Mouse (Mus musculus) heart, postnatal 10 days (tissue): Measurements from ENCODE around the gene Mgat2. TPM values are rescaled to one million over a fixed set of nuclear protein-coding genes. Genes with fewer than 3 reads are reported as not detected.
A peak's percentile ranks its signal among the peaks of the same experiment; 100 is the strongest.

Source experiments
- DNase-seq, 2 experiments: peaks; one replicate each; pipeline ENCODE4 v3.0.0; 2021
- intact Hi-C: fragments of 180-260 bp; cut with DNase I; formaldehyde crosslinking; loops from one replicate; pipeline ENCODE4 v1.15.1; 2025
- total RNA-seq, 2 experiments: library from RNA; stranded (reverse); gene quantifications; 2 replicates each; pipeline ENCODE4 v1.2.3; 2021

Gene Mgat2
- total RNA-seq, 2 experiments from 2014 or later: 27.8 to 32.4 TPM

DNA sequence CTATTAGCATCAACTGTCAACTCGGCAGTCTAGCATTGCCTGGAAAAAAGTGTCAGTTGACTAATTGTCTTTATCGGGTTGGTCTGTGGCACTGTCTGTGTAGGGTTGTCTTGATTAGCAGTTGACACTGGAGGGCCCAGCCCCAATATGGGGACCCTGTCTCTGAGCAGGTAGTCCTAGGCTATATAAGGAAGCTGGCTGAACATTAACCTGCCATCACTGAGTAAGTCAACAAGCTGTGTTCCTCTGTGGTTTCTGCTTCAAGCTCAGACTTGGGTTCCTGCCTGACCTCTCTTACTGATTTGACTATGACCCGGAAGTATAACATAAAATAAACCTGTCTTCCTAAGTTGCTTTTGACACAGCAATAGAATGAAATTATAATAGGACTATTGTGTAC lies 8.0 kb upstream of the Mgat2 start:
- DNase-seq: no peak
- intact Hi-C loops: no loop called here

DNA sequence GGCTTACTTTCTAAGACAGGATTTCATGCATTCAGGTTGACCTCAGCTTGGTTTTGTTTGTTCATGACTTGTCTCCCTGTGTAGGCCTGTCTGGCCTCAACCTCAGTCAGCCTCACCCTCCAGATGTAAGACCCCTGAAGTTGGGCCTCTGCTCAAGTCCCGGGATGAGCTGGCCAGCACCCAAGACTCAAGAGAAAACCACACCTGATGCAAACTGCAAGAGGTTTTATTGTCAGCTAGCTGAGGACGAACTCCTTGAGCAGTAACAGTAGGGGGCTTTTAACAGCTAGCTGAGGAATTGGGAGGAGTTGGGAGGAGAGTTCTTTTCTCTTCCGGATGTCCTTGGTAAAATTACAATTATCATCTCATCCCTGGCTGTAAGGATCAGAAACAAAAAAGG lies 6.4 kb upstream of the Mgat2 start:
- intact Hi-C loops: no loop called here
- no peak for DNase-seq

DNA sequence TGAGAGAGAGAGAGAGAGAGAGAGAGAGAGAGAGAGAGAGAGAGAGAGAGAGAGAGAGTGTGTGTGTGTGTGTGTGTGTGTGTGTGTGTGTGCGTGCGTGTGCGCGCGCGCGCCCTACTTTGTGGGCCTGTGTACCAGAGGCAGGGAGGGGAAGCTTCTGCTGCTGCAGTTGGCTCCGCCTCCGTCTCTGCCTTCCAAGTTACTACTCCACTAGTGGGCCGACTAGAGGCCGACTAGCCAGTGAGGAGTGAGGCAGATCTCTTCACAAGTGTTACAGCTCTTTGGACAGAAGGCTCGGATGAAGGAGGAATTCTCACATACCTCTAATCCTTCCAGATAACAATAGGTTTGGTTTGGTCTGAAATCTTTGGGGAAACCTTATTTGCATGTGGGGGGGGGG lies 4.6 kb upstream of the Mgat2 start:
- intact Hi-C loops: no loop called here
- DNase-seq: no peak

DNA sequence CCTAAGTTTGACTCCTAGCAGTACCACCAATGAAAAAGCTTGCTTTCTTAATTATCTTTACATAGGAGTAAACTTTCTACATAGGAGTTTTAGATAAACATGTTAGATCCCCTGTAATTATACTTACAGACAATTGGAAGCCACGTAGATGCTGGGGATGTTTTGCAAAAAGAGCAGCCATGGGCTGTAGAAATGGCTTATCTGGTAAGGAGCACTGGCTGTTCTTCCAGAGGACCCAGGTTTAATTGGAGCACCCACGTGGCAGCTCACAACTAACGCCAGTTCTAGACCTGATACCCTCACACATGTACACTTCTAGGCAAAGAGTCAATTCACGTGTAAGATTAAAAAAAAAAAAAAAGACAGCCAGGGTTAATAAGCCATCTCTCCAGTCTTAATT lies 2.2 kb upstream of the Mgat2 start:
- intact Hi-C loops: no loop called here
- DNase-seq: no peak

DNA sequence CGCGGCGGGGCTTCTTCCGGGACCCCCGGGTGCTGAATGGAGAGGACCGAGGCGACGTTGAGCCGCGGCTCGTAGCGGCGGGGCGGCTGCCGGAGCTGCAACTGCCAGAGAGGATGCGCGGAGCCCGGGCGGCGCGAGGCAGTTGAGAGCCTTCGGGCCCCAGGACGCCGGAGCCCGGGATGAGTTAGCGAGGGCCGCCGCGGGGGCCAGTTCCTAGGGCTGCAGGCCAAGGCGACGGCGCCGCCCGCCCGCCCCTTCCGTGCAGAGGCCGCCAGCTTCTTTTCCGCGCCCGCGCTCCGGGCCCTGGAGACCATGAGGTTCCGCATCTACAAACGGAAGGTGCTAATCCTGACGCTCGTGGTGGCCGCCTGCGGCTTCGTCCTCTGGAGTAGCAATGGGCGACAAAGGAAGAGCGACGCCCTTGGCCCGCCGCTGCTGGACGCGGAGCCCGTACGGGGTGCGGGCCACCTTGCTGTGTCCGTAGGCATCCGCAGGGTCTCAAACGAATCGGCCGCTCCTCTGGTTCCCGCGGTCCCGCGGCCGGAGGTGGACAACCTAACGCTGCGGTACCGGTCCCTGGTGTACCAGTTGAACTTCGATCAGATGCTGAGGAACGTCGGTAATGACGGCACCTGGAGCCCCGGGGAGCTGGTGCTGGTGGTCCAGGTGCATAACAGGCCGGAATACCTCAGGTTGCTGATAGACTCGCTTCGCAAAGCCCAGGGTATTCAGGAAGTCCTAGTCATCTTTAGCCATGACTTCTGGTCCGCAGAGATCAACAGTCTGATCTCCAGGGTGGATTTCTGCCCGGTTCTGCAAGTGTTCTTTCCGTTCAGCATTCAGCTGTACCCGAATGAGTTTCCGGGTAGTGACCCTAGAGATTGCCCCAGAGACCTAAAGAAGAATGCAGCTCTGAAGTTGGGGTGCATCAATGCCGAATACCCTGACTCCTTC lies 662 bp downstream of the Mgat2 start:
- intact Hi-C loops: no loop called here

DNA sequence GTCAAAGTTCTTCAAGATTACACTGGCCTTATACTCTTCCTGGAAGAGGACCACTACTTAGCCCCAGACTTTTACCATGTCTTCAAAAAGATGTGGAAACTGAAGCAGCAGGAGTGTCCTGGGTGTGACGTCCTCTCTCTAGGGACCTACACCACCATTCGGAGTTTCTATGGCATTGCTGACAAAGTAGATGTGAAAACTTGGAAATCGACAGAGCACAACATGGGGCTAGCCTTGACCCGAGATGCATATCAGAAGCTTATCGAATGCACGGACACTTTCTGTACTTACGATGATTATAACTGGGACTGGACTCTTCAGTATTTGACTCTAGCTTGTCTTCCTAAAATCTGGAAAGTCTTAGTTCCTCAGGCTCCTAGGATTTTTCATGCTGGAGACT lies 1.4 kb downstream of the Mgat2 start:
- intact Hi-C loops: no loop called here
- no peak for DNase-seq

More for the DNA sequence above, 662 bp downstream of the Mgat2 start:
- DNase-seq: peak in 1 of 2 experiments; percentile 74

DNA sequence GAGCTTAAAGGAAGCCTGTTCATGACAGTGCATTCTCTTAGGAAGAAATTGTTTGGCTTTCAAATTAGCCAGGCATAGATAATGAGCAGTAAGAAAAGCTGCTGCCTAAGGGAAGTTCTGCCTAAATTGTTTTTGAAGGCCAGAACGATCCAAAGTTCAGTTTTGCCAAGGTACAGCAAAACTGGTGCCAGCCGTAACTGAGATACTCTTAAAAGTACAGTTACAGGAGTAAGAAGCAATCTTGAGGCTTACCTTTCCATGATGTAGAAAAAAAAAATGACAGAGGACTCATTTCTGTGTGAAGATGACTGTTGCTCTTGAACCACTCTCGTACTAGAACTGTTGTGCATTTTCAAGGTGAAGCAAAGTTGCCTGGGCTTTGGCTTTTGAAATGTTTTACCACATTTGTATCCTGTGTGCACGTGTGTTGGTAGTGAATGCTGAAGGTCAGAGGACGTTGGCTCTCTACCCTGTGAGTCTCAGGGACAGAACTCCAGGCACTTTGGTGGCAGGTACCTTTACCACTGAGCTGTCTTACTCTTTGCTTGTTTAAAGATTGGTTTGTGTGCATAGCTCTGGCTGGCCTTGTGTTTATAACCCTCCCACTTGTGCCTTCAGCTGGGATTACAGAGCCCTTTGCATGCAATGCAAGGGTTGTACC lies 3.0 kb downstream of the Mgat2 start:
- intact Hi-C loops: no loop called here
- no peak for DNase-seq

DNA sequence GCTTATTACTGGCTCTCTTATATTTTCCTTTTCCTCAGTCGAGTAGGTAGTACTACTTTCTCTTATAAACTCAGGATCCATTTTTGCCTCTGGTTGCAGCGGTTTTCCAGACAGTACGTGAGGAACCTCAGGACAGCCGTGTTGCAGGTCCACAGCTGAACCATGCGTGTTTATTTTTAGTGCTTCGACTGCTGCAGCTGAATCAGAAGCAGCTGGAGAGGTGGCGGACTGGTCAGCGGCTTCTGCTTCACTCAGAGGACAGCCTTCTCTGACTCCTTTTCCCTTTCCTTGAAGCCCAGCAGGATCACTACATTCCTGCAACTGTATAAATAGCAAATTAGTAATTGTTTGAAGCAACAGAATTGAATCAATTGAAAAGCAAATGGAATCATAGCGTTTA lies 6.1 kb downstream of the Mgat2 start:
- DNase-seq: no peak
- intact Hi-C loops: loop anchor here (10.0 kb wide), 1 partner anchor 395 kb away; the partner anchor contains the start of gene Vcpkmt

DNA sequence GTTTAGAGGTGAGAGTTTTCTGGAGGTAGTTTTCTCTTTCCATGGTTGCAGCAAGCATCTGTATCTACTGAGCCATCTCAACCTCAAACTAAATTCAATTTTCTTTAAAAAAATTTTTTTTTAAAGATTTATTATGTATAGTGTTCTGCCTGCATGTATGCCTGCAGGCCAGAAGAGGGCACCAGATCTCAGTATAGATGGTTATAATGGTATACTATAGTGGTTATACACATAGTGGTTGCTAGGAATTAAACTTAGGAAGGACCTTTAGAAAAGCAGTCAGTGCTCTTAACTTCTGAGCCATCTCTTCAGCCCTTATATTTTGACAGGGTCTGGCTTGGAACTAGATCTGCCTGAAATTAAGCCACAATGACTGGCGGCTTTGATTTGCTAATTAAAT lies 6.6 kb downstream of the Mgat2 start:
- DNase-seq: peak in 1 of 2 experiments; percentile 26
- intact Hi-C loops: loop anchor here (10.0 kb wide), 1 partner anchor 394 kb away; the partner anchor contains the start of gene Vcpkmt

DNA sequence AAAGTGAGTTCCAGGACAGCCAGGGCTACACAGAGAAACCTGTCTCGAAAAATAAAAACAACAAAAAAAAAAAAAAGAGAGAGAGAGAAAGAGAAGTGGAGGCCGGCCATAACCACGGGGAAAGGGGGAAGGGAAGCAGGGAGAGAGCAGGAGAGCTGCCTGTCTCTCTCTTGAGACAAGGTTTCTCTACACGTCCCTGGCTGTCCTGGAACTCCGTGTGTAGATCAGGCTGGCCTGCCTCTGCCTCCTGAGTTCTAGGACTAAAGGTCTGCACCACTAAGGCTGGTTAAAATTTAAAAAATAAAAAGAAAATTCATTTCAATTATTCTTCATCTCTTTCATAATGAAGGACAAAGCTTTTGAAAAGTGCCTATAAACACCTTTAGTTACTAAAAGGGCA lies 7.4 kb downstream of the Mgat2 start:
- intact Hi-C loops: loop anchor here (10.0 kb wide), 1 partner anchor 393 kb away; the partner anchor contains the start of gene Vcpkmt
- no peak for DNase-seq

DNA sequence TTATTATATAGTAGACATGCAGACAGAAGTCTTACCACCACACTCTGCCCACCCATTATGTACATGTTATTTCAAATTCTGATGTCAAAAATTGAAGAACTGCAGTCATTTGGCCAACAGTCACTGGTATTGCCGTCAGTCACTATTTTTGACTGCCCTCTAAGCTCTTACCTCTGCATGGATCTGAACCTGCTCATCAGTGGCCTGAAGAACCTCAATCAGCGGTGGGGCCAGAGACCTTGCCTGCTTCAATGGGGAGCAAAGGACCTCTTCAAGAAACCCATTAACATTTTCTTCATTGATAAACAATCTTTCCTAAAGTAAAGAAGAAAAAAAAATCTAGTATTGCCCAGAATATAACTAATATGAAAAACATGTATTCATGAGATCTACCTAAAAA lies 8.7 kb downstream of the Mgat2 start:
- no peak for DNase-seq
- intact Hi-C loops: loop anchor here (10.0 kb wide), 1 partner anchor 392 kb away; the partner anchor contains the start of gene Vcpkmt

DNA sequence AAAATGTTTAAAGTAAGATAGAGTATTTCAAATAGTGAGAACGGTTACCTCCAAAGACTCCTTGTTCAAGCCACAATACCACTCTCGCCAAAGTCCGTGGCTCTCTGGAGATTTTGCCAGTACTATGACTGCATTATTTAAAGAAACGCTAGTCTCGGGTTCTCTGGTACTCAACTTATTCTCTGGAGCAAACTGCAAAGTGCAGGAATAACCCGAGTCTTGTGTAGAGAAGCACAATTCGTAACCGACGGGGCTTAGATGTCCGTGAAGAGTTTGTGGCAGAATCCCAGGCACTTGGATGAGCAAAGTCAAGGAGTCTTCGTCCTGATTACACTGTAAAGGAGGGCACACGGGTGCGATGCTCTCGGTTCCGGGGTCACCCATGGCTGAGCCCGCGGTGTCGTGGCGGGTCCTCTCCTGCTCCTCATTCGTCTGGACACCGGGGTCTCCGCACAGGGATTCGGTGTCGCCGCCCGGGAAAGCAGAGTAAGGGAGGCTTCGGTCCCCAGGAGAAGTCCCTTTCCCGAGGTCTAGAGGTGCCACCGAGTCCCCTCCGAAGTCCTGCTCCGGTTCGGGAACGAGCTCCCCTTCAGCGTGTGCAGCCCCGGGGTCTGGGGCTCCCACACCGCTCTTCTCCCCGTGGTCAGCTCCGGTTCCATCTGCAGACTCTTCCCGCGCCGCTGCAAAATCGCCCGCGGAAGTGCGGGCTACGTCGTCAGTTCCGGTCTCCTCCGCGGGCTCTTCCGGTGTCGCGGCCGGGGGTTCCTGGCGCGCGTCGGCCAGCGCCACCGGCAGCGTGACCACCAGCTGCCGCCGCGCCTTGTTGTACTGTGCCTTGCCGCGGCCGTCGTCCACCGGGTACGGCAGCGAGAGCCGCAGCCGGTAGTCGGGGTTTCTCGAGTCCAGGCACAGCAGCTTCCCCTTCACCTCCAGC lies 12.8 kb downstream of the Mgat2 start, which contains the start of gene Gm49383:
TSS of gene Gm49383 (minus strand) at position 661 of the 934 bp plus-strand sequence.
- intact Hi-C loops: loop anchor here (5.0 to 10.0 kb wide), 2 partner anchors 101 to 388 kb away; partner anchors contain the start of genes Klhdc2 and Vcpkmt

DNA sequence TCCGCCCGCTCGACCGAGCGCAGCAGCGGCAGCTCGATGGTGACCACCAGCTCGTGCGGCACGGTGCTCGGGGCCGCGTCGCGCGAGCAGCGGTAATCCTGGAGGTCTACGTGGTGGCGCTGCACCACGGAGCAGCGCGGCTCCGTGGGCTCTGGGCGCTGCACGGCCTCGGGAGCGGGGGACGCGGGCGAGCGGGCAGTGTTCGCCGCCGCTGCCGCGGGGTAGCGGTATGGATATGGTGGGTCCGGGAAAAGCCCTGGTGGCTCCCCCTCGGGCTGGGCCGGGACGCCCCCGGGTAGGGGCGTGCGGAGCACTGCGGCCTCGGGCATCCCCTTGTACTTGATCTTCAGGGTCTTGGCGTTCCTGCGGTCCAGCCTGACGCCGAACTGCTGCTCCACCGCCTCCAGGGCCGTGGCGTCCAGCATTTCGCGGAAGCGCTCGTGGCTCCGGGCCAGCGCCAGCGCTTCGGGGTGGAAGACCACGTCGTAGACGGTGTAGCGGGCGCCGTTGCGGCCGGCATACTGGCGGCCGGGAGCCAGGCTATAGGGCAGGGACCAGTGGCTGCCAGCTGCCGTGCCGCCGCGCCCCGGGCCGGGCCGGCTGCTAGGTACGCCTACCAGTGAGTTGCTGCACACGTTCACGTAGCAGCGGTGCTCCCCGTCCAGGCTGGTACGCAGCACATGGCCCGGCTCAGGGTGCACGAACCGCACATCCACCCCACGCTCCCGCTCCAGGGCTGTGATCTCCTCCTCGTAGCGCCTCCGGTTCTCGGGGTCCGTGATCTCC lies 13.6 kb downstream of the Mgat2 start:
- intact Hi-C loops: loop anchor here (5.0 to 10.0 kb wide), 2 partner anchors 100 to 387 kb away; partner anchors contain the start of genes Klhdc2 and Vcpkmt
- DNase-seq: peak; percentile 60 to 74

More for the DNA sequence above, 12.8 kb downstream of the Mgat2 start, which contains the start of gene Gm49383:
- DNase-seq: peak; percentile 76 to 84

DNA sequence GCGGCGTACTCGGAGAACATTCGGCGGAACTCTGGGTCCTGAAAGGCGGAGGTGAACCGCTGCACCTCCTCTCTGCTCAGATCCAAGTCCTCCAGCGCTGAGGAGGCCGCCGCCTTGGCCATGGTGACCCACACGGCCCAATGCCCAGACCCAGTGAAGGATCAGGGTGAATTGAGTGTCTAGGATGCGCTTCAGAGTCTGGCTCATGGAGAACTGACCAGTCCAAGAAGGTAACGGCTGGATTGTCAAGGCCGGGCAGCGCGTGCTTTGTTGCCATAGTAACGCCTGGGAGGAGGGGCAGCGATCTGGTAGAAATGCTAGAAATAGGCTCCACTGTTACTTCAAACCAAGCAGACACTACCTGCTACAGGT lies 14.2 kb downstream of the Mgat2 start, which contains the start of gene Dnaaf2:
TSS of gene Dnaaf2 (minus strand) at position 266 of the 372 bp plus-strand sequence.
- DNase-seq: peak; percentile 76 to 82
- intact Hi-C loops: loop anchor here (5.0 to 10.0 kb wide), 2 partner anchors 99 to 387 kb away; partner anchors contain the start of genes Klhdc2 and Vcpkmt

DNA sequence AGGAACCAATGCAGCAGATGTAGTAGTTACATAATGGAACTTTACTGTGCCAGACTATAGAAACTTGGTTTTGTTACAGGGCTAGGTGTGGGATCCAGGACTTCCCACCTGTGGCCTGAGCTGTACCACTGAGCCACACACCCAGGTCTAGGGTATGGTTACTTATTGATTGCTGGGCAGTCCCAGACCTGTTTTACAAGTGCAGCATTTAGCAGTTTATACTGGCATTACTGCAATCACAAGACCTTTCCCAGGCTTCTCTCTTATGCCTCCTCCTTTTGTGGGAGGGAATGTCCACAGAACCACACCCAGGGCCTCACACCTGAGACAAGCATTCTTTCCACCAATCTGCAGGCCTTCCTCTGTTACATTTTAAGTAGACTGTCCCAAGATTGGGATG lies 15.0 kb downstream of the Mgat2 start:
- no peak for DNase-seq

DNA sequence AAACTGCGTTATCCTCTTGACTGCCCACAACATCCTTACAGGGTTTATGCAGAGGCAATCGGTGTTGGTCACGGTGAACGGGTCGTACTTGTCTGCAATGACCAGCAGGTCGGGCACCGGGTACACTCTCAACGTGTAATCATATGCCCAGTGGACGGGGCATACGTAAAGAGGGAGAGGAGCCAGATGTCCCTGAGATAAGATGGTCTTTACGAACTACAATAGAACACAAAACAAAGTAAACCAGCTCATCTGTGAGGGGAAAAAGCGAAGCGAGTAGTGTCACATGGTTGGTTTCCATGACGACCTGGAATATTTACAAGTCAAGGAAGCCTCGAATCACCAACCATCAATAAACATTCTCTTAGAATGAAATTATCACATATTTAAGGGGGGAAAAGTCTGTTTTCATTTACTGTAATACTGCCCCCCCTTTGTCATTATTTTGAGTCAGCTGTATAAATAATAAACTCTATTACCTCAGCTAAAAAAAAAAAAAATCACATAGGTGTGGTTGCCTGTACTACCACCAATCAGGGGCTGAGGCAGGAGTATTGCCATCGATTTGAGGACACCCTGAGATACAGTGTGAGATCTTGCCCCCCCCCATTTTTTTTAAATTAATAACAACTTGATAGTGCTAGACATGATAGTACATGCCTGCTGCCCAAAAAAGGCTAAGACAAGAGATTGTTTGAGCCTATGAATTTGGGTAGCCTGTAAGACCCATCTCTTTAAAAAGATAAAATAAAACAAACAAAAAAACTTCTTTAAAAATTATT lies 20.3 kb downstream of the Mgat2 start, which contains the start of gene Gm49384:
TSS of gene Gm49384 (minus strand) at position 216 of the 782 bp plus-strand sequence.
- no peak for DNase-seq
- intact Hi-C loops: no loop called here

More for the DNA sequence above, 15.0 kb downstream of the Mgat2 start:
- intact Hi-C loops: loop anchor here (5.0 to 10.0 kb wide), 2 partner anchors 98 to 386 kb away; partner anchors contain the start of genes Klhdc2 and Vcpkmt

DNA sequence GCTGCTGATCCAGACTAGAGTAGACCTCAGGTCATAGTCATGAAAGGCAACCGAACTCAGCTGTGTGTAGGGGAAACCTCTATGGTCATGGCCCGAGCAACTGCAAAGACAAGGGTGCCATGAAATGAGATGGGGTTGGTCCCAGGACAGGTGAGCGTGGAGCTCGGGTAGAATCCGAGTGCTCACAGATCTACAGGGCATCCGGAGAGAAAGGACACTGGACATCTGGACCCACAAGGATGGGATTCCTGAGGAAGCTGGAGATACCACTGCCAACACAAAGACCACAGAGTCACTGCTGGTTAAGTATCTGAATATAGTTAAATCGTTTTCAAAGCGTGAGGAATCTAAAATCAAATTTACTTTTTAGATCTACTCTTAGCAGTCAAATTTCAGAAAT lies 23.4 kb downstream of the Mgat2 start:
- DNase-seq: no peak
- intact Hi-C loops: no loop called here

DNA sequence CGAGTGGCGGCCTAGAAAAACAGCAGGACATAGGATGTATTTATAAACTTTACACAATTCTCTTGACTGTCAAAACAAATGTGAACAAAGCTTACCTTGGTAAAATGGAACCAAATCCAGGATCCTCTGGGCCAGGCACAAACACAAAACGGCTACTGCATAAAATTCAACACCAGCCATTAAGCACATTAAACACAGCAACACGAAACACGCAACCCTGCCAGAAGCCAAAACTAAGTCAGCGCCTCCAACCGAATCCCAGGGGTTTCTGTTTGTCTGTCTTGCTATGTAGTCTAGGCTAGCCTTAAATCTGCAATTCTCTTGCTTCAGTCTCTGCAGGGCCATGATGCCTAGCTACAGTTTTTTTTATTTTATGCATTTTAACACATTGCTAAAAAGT lies 24.0 kb downstream of the Mgat2 start:
- DNase-seq: no peak
- intact Hi-C loops: no loop called here
